Mouse (Mus musculus): Measurements from ENCODE around the gene Def8. TPM values are rescaled to one million over a fixed set of nuclear protein-coding genes. Genes with fewer than 3 reads are reported as not detected.

Def8 gene
- 1.9 TPM for polyA plus RNA-seq (2014; fragmentation: Illumina TruSeq; extraction: RNeasy Lipid Tissue Mini Kit (QIAGEN cat#74804); ENCODE audit: low read depth, low replicate concordance)

DNA sequence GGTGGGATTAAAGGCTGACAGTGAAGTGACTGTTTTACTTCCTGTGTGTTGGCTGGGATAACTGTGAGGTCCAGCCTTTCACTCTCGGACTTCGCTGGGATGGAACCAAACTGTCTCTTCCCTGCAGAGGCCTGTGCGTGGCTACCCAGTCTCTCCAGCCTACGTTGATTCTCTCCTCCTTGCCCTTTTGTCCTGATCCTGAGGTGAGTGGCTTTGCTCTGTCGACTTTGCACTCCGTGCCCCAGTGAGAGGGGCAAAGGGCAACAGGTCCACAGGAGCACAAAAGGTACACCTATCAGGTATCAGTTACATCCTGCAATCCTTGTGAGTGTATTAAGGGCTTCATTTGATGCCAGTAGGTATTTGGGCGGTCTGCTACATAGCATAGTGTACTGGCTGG, at the start of gene Def8:
TSS of gene Def8 (plus strand) at position 87 of the 400 bp plus-strand sequence.

DNA sequence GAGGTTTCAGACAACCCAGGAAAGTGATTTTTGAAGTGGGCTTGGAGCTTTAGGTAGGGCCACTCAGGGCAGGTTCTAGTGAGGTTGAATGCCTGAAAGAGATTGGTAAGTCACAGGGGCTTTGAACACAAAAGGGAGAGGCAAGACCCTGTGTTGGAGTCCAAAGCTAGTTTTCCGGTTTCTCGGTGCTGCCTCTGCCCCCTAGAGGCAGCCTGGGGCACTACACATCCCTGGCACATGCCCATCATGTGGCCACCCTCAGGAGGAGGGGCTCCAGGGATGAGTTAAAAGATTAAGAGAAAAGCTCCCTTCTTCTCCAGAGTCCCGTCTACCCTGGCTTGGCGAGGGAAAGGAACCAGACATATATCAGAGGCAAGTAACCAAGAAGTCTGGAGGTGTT, 16.5 kb upstream of the Def8 start, which contains the start of gene Mc1r:
TSS of gene Mc1r (plus strand) at position 322 of the 400 bp plus-strand sequence.

DNA sequence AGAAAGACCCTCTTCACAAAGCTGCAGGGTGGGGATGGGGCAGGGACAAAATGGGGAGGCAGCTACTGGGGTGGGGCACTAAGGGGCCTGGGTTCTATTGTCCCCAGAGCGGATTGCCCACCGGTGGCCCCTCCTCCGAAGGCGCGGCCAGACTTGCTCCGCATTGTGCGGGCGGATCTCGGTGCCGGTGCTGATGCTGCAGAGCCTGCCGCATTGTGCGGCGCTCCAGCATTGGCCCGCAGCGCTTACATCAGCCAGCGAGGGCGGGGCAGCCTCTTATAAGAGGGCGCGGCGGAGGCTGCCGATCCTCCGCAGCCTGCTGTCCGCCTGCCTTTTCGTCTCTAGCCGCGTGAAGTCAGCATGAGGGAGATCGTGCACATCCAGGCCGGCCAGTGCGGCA, 12.1 kb upstream of the Def8 start, which contains the start of gene Tubb3:
TSS of gene Tubb3 (plus strand) at position 179 of the 400 bp plus-strand sequence.

DNA sequence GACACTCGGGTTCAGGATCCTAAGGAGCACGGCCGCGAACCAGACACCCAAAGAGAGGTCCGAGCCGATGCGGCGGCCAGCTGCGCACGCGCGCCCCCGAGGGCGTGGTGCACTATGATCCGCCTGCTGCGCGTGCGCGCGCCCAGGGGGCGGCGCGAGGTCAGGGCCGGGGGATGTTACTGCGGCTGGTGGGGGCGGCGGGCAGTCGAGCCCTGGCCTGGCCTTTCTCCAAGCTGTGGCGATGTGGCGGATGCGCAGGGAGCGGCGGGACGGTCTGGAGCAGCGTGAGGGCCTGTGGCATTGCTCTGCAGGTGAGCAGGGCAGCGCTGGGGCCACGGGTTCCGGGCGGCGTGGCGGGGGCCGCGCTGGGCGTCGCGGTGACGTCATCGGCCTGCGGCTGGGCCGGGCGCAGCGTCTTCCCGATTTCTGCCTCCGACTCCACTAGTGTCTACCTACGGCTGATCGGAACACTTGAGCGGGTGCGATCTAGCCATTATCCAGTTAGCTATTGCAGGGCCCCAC, 54.5 kb downstream of the Def8 start, which contains the start of gene Afg3l1:
TSS of gene Afg3l1 (plus strand) at position 167 of the 522 bp plus-strand sequence.

Other genes starting within 250 kb of the Def8 start
- gene Dpep1, start 237.3 kb upstream of the Def8 start, polyA plus RNA-seq (2014; fragmentation: Illumina TruSeq; extraction: RNeasy Lipid Tissue Mini Kit (QIAGEN cat#74804); ENCODE audit: low read depth, low replicate concordance) = 33.6 TPM
- 16.8 TPM for gene Chmp1a, start 210.8 kb upstream of the Def8 start, polyA plus RNA-seq (2014; fragmentation: Illumina TruSeq; extraction: RNeasy Lipid Tissue Mini Kit (QIAGEN cat#74804); ENCODE audit: low read depth, low replicate concordance)
- gene Spata33, start 210.7 kb upstream of the Def8 start, polyA plus RNA-seq (2014; fragmentation: Illumina TruSeq; extraction: RNeasy Lipid Tissue Mini Kit (QIAGEN cat#74804); ENCODE audit: low read depth, low replicate concordance) = 0.60 TPM
- 5.6 TPM for gene Cdk10, start 198.7 kb upstream of the Def8 start, polyA plus RNA-seq (2014; fragmentation: Illumina TruSeq; extraction: RNeasy Lipid Tissue Mini Kit (QIAGEN cat#74804); ENCODE audit: low read depth, low replicate concordance)
- gene Spata2l, start 187.3 kb upstream of the Def8 start, polyA plus RNA-seq (2014; fragmentation: Illumina TruSeq; extraction: RNeasy Lipid Tissue Mini Kit (QIAGEN cat#74804); ENCODE audit: low read depth, low replicate concordance) = not detected
- 2.1 TPM for gene Zfp276, start 169.3 kb upstream of the Def8 start, polyA plus RNA-seq (2014; fragmentation: Illumina TruSeq; extraction: RNeasy Lipid Tissue Mini Kit (QIAGEN cat#74804); ENCODE audit: low read depth, low replicate concordance)
- gene Vps9d1, start 169.2 kb upstream of the Def8 start, polyA plus RNA-seq (2014; fragmentation: Illumina TruSeq; extraction: RNeasy Lipid Tissue Mini Kit (QIAGEN cat#74804); ENCODE audit: low read depth, low replicate concordance) = 1.4 TPM
- gene Fanca, start 105.0 kb upstream of the Def8 start, polyA plus RNA-seq (2014; fragmentation: Illumina TruSeq; extraction: RNeasy Lipid Tissue Mini Kit (QIAGEN cat#74804); ENCODE audit: low read depth, low replicate concordance) = 0.35 TPM
- 1.7 TPM for gene Spire2, start 90.8 kb upstream of the Def8 start, polyA plus RNA-seq (2014; fragmentation: Illumina TruSeq; extraction: RNeasy Lipid Tissue Mini Kit (QIAGEN cat#74804); ENCODE audit: low read depth, low replicate concordance)
- 295 TPM for gene Tcf25, start 49.8 kb upstream of the Def8 start, polyA plus RNA-seq (2014; fragmentation: Illumina TruSeq; extraction: RNeasy Lipid Tissue Mini Kit (QIAGEN cat#74804); ENCODE audit: low read depth, low replicate concordance)
- not detected for gene Mc1r, start 16.4 kb upstream of the Def8 start, polyA plus RNA-seq (2014; fragmentation: Illumina TruSeq; extraction: RNeasy Lipid Tissue Mini Kit (QIAGEN cat#74804); ENCODE audit: low read depth, low replicate concordance)
- gene Tubb3, start 12.1 kb upstream of the Def8 start, polyA plus RNA-seq (2014; fragmentation: Illumina TruSeq; extraction: RNeasy Lipid Tissue Mini Kit (QIAGEN cat#74804); ENCODE audit: low read depth, low replicate concordance) = 0.85 TPM
- gene Afg3l1, start 54.4 kb downstream of the Def8 start, polyA plus RNA-seq (2014; fragmentation: Illumina TruSeq; extraction: RNeasy Lipid Tissue Mini Kit (QIAGEN cat#74804); ENCODE audit: low read depth, low replicate concordance) = 8.0 TPM
- gene Dbndd1, start 91.9 kb downstream of the Def8 start, polyA plus RNA-seq (2014; fragmentation: Illumina TruSeq; extraction: RNeasy Lipid Tissue Mini Kit (QIAGEN cat#74804); ENCODE audit: low read depth, low replicate concordance) = not detected
- 0.91 TPM for gene Gas8, start 95.3 kb downstream of the Def8 start, polyA plus RNA-seq (2014; fragmentation: Illumina TruSeq; extraction: RNeasy Lipid Tissue Mini Kit (QIAGEN cat#74804); ENCODE audit: low read depth, low replicate concordance)
- 18.6 TPM for gene Rhou, start 230.4 kb downstream of the Def8 start, polyA plus RNA-seq (2014; fragmentation: Illumina TruSeq; extraction: RNeasy Lipid Tissue Mini Kit (QIAGEN cat#74804); ENCODE audit: low read depth, low replicate concordance)